Mouse (Mus musculus) midbrain, embryonic 13.5 days (tissue): ENCODE results near the gene Mettl11b. TPM values are rescaled to one million over a fixed set of nuclear protein-coding genes. Genes with fewer than 3 reads are reported as not detected.
A peak's percentile ranks its signal among the peaks of the same experiment; 100 is the strongest.
"Not testable (repeated sequence)": the region's sequence is repeated elsewhere in the genome, so short reads cannot be mapped to it uniquely, and the experiment has no call there.

Source experiments
- ATAC-seq: fragments of 200-750 bp; cut with Nextera tagmentation; 2 replicates; pipeline ENCODE4 v1.8.0; 2017; ENCODE audit warnings: mild to moderate bottlenecking, moderate TSS enrichment, moderate library complexity
- H3K27ac ChIP-seq: fragments of 300-500 bp; sonication (generic); 2 replicates; pipeline ENCODE4 v1.5.1; 2015; ENCODE audit warnings: inconsistent platforms, mild to moderate bottlenecking, moderate library complexity
- H3K27me3 ChIP-seq: fragments of 300-500 bp; sonication (generic); 2 replicates; pipeline ENCODE4 v1.6.1; 2015; ENCODE audit warnings: mild to moderate bottlenecking, inconsistent platforms
- H3K36me3 ChIP-seq: fragments of 300-500 bp; sonication (generic); 2 replicates; pipeline ENCODE4 v1.6.1; 2015; ENCODE audit warnings: mild to moderate bottlenecking, inconsistent platforms
- H3K4me1 ChIP-seq: fragments of 300-500 bp; sonication (generic); replicated peaks from 2 replicates; pipeline ENCODE4 v1.6.1; 2015; ENCODE audit warnings: inconsistent platforms
- H3K4me2 ChIP-seq: fragments of 300-500 bp; sonication (generic); replicated peaks from 2 replicates; pipeline ENCODE4 v1.6.1; 2015; ENCODE audit warnings: moderate library complexity, mild to moderate bottlenecking, inconsistent platforms
- H3K4me3 ChIP-seq: fragments of 300-500 bp; sonication (generic); replicated peaks from 2 replicates; pipeline ENCODE4 v1.5.1; 2015; ENCODE audit warnings: mild to moderate bottlenecking, inconsistent platforms
- H3K9ac ChIP-seq: fragments of 300-500 bp; sonication (generic); replicated peaks from 2 replicates; pipeline ENCODE4 v1.6.1; 2015; ENCODE audit warnings: mild to moderate bottlenecking, inconsistent platforms
- H3K9me3 ChIP-seq: fragments of 300-500 bp; sonication (generic); 2 replicates; pipeline ENCODE4 v1.6.1; 2016; ENCODE audit warnings: mild to moderate bottlenecking, inconsistent platforms
- WGBS: fragments of 180-500 bp; shearing (Covaris S2); methylation state at CpG from one replicate; pipeline ENCODE4 v1.1.7; 2015; 5-methylcytosine and 5-hydroxymethylcytosine counted together
- polyA plus RNA-seq: library from polyadenylated mRNA; unstranded; fragments of >200 nt; fragmentation: Nextera tagmentation; extraction: Ambion mirVana; gene quantifications from 2 replicates; pipeline ENCODE4 v1.2.1, GENCODE M21; 2015

Mettl11b gene
- polyA plus RNA-seq: 0.39 and 0.46 TPM in 2 replicates

DNA sequence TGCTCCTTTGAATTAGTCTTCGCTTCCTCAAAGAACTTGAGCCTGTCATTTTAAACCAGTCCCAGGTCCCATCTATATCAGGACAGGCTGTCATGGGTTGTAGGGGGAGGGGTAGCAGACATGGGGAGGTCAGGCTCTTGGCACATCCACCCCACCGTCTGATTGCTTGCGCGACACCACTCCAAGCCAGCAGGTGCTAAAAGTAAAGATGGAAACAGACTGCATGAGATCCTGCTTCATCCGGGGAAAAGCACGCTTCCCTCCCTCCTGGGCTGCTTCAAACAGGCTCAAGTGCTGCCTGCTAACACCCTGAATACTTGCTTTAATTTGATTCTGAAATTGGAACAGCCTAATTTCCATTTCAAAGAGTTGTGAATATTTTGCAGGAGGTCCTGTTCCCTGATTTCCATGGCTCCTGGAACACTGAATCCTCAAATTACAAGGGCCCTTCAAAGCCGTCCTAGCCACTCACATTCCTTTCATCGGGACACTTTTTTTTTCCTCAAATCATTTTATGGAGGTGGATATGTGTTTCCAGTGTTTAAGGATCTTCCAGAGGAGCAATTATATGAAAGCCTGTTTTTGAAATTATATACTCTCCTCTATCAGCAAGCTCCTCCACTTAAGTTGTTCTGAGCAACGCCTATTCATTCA, at the start of gene Mettl11b:
Gene Mettl11b, minus strand, starts transcription at position 127 of the 654 bp plus-strand sequence.
- peak within 1 kb of the TSS; percentile 30; the same call in 1 of the 2 replicates for H3K27ac ChIP-seq
- 20% methylated on average over 9 of the region's 9 CpGs for WGBS
- peak within 1 kb of the TSS; percentile 11; the same call in 1 of the 2 replicates for H3K4me3 ChIP-seq

DNA sequence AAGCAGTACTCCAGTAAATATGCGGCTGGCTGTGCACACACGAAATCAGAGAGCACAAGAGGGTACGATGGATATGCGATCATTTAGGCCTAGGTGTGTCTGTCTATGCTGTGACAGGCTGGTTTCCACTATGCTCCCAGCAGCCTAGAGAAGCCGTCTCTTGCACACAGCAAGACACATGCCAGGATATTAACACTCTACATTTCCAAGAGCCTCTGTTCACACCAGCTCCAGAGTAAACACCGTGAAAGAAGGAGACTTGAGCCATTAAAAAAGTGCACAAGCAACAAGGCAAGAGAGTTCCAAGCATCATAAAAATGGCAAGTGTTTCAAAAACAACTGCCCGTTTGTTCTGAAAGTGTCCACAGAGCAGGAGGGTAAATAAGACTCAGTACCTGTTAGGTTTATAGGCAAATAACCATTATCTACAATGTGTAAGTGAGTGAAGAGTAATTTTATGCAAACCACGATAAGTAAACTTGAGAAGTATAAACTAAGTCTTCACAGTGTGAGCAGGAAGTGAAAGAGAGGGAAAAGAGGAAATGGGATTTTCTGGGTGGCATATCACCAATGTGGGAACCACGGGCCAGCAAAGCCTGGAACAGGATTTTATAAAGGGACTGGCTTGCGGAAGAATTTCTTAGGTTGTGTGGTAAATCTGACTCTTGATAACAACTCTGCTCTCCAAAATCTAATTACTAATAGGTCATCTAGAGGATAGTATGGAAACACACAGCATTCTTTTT, 32.6 kb upstream of the Mettl11b start:
- H3K9me3 ChIP-seq: no peaks in the 10 kb centered on the region
- H3K4me2 ChIP-seq: no peak overlapping the region
- no peak overlapping the region for H3K4me3 ChIP-seq
- no peaks in the 10 kb centered on the region for H3K4me1 ChIP-seq
- WGBS: 87% methylated on average over 10 of the region's 10 CpGs
- no peak overlapping the region for H3K27ac ChIP-seq
- no peak for ATAC-seq
- H3K9ac ChIP-seq: no peak overlapping the region
- H3K36me3 ChIP-seq: no peaks in the 10 kb centered on the region
- H3K27me3 ChIP-seq: no peaks in the 10 kb centered on the region

More for the DNA sequence above, at the start of gene Mettl11b:
- Histone ChIP-seq H3K9ac (peak within 1 kb of the TSS; percentile 41; the same call in 1 of the 2 replicates), H3K9me3 (no peaks in the 10 kb centered on the region), H3K27me3 (no peaks in the 10 kb centered on the region), H3K36me3 (no peaks in the 10 kb centered on the region), H3K4me2 (peak within 1 kb of the TSS; percentile 50), H3K4me1 (peaks cover 13% of the 10 kb centered on the region)
- ATAC-seq: peak; percentile 94

DNA sequence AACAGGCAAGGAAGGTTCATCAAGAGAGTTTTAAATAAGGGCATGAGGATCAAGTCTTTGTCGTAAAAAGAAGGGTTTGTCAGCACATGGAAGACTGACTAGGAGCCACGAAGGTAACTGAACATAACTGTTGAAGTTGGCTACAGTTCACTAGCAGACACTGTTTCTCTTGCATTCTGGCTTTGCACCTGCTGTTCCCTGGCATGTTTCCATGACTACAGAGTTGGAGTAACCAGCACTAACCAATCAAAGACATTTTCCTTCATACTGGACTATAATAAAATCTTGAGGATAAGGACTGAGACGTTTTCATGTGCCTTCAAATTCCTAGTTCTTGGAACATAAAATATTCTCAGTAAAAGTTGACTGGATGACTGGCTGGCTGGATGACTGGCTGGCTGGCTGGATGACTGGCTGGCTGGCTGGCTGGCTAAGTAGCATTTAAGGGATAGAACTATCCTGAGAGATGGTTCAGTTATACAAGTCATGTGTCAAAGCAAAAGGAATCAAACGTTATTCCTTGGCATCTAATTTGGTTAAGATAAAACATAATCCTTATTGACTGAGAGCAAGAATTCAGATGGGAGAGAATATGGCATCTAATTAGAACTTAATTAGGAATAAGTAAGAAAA, 26.4 kb upstream of the Mettl11b start:
- no peak for ATAC-seq

DNA sequence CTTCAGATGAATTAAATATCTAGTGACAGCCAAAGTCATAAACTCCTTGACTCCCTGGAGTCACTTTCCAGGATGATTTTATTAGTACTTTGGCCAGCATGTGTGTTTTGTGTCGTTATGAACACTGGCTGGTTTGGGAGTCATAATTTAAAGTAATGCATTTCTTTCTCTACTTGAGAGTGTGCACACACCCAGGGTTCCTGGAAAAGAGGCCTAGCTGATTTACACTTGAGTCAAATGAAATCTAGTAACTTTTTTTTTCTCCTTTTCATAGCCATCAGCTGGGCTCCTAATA, 12.2 kb upstream of the Mettl11b start:
- Histone ChIP-seq H3K36me3 (no peaks in the 10 kb centered on the region), H3K4me1 (no peaks in the 10 kb centered on the region), H3K4me2 (no peak overlapping the region), H3K9ac (no peak overlapping the region), H3K9me3 (no peaks in the 10 kb centered on the region), H3K27me3 (no peaks in the 10 kb centered on the region), H3K27ac (no peak overlapping the region), H3K4me3 (no peak overlapping the region)
- WGBS: 81% methylated on average over 1 of the region's 1 CpGs
- no peak for ATAC-seq

More for the DNA sequence above, 26.4 kb upstream of the Mettl11b start:
- Histone ChIP-seq H3K9ac (no peak overlapping the region), H3K4me3 (no peak overlapping the region), H3K27me3 (no peaks in the 10 kb centered on the region), H3K9me3 (no peaks in the 10 kb centered on the region), H3K36me3 (no peaks in the 10 kb centered on the region), H3K4me1 (no peaks in the 10 kb centered on the region), H3K4me2 (no peak overlapping the region), H3K27ac (no peak overlapping the region)
- 70% methylated on average over 4 of the region's 4 CpGs for WGBS

DNA sequence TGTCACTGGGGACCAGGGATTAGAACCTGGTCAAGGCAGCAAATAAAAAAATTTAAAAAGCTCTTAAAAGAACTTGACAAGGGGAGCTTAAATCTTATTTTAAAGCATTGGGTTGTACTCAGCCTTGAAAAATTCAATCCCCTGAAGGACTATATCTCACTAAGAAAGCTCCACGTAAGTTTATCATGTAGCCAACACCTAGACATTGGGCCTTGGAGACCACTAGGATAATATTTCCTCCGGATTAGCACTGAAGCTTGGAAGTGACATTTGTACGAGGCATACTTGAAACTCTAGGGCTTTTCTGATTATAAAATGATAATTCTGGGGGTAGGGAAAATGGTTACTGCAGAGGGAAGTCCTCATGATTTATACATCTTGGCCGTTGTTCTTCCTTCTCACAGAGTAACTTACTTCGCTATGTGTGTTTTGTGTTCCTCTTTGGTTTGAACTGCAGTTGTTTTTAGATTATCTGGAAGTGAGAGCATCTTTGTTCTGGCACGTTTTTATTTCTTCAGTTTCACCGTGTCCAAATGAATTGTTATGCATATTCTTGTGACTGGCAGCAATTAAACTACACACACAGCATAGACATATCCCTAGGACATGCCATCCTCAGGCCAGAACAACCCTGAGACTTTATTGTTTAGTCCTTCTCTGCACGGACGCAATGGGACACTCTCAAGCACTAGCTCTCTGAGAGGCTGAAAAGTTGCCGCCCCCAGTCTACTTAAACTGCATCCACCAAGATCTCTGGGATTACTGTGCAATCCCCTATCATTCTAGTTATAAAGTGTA, 11.6 kb upstream of the Mettl11b start:
- no peaks in the 10 kb centered on the region for H3K36me3 ChIP-seq
- no peaks in the 10 kb centered on the region for H3K27me3 ChIP-seq
- no peak overlapping the region for H3K4me2 ChIP-seq
- ATAC-seq: no peak
- H3K9ac ChIP-seq: no peak overlapping the region
- no peaks in the 10 kb centered on the region for H3K4me1 ChIP-seq
- H3K27ac ChIP-seq: no peak overlapping the region
- WGBS: 82% methylated on average over 10 of the region's 10 CpGs
- 0 out of 2 replicates have a peak, but pooled peaks cover 2% of the 10 kb centered on the region for H3K9me3 ChIP-seq
- no peak overlapping the region for H3K4me3 ChIP-seq

DNA sequence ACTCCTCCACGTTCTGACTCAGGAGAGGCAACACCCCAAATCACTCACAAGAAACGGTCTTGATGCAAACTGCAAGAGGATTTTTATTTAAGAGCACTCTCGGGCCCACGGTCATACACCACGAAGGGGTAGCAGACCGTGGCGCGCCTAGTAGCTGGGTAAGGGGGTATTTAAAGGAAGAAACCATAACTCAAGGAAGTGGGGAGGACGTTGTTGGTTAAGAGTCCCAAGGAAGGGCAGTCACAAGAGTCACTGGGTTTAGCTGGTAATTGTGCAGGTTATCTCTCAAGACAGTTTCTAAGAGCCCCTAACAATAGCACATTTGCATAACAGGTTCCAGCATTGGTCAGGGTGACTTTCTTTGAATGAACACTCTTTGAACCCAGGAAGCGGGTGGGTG, 6.1 kb upstream of the Mettl11b start:
- H3K36me3 ChIP-seq, H3K9ac ChIP-seq, H3K9me3 ChIP-seq, H3K4me2 ChIP-seq, H3K4me3 ChIP-seq, H3K4me1 ChIP-seq, ATAC-seq, H3K27ac ChIP-seq, H3K27me3 ChIP-seq: not testable (repeated sequence)
- WGBS: 94% methylated on average over 10 of the region's 10 CpGs

DNA sequence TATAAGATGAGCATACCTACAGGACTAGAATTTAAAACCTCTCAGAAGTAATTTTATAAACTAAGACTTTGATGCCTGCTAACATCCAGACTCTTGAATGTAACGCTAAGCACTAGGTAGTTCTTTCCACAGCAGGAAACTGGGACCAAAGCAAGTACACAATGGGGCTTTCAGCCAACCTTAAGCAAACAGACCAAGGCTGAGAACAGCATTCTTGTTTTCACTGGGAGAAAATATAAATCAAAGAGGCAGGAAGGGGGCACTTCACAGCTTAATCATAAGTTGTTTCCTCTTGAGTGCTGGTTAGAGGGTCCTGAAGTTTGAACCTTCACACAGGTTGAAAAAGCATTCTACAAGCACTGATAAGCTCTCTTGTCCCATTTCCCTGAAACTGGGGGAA, 1.1 kb downstream of the Mettl11b start:
- Histone ChIP-seq H3K4me2 (no peak overlapping the region), H3K27me3 (no peaks in the 10 kb centered on the region), H3K9me3 (no peaks in the 10 kb centered on the region), H3K36me3 (no peaks in the 10 kb centered on the region), H3K27ac (no peak overlapping the region), H3K4me1 (peaks cover 13% of the 10 kb centered on the region), H3K4me3 (no peak overlapping the region), H3K9ac (no peak overlapping the region)
- no peak for ATAC-seq
- WGBS: 62% methylated on average over 1 of the region's 1 CpGs

DNA sequence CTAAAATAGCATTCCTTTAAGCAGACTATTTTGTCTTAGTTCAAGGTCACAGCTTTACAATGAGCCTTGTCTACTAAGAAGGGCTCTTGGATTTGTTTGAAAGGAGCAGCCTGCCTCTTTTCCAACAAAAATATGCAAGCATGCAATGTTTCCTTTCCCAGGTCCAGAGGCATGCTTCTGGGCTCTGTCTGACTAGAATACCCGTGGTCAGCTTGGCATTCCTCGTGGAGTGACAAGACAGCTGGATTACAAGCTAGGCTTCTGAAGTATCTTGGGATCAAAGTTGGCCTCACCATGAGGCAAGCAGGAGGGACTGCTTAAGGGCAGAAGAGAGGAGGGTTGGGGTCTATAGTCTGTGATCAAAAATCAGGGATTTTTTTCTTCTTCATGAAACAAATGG, 16.4 kb downstream of the Mettl11b start:
- H3K4me3 ChIP-seq: no peak overlapping the region
- no peaks in the 10 kb centered on the region for H3K27me3 ChIP-seq
- 45% methylated on average over 2 of the region's 2 CpGs for WGBS
- H3K27ac ChIP-seq: no peak overlapping the region
- ATAC-seq: no peak
- no peaks in the 10 kb centered on the region for H3K36me3 ChIP-seq
- H3K4me1 ChIP-seq: no peaks in the 10 kb centered on the region
- H3K9ac ChIP-seq: no peak overlapping the region
- no peaks in the 10 kb centered on the region for H3K9me3 ChIP-seq
- H3K4me2 ChIP-seq: no peak overlapping the region

DNA sequence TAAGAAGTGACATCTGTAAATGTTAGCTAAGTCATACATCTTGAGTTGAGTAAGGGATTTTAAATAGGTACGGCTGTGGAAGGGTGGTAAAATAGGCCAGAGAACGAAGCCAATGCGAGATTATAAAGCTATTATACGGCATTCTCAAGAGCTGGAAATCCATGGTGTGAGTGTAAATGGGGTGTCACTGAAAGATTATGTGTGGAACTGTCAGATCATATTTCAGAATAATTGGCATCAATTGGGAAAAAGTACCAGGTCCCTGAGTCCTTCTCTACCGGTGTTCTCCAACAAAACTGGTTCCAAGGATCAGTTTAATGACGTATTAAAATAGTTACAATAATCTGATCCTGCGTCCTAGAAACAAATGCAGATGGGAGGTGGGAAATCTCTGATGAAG, 24.5 kb downstream of the Mettl11b start:
- 90% methylated on average over 7 of the region's 7 CpGs for WGBS
- no peaks in the 10 kb centered on the region for H3K9me3 ChIP-seq
- H3K4me1 ChIP-seq: no peaks in the 10 kb centered on the region
- H3K9ac ChIP-seq: no peak overlapping the region
- H3K4me2 ChIP-seq: no peak overlapping the region
- ATAC-seq: no peak
- H3K4me3 ChIP-seq: no peak overlapping the region
- no peaks in the 10 kb centered on the region for H3K36me3 ChIP-seq
- H3K27me3 ChIP-seq: no peaks in the 10 kb centered on the region
- no peak overlapping the region for H3K27ac ChIP-seq

DNA sequence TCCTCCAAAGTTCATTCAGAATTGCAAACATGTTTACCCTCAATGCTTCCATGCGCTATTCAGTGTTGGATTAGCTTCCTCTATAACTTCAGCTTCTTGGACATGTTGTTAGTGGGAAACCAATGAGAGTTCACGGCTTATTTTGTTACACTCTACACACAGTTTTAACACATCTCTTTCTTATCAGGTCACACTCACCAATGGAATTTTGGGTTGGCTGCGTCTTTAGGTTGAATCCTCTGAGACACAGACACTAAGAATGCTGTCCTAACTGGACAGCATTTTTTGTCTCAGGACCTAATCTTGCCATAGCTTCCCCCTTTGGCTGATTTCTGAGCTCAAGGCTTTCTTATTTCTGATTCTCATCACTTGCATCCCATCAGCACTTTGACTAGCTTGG, 25.3 kb downstream of the Mettl11b start:
- Histone ChIP-seq H3K27ac (no peak overlapping the region), H3K4me2 (no peak overlapping the region), H3K9me3 (no peaks in the 10 kb centered on the region), H3K9ac (no peak overlapping the region), H3K27me3 (no peaks in the 10 kb centered on the region), H3K36me3 (no peaks in the 10 kb centered on the region), H3K4me3 (no peak overlapping the region), H3K4me1 (no peaks in the 10 kb centered on the region)
- ATAC-seq: no peak
- WGBS: 93% methylated on average over 3 of the region's 3 CpGs

DNA sequence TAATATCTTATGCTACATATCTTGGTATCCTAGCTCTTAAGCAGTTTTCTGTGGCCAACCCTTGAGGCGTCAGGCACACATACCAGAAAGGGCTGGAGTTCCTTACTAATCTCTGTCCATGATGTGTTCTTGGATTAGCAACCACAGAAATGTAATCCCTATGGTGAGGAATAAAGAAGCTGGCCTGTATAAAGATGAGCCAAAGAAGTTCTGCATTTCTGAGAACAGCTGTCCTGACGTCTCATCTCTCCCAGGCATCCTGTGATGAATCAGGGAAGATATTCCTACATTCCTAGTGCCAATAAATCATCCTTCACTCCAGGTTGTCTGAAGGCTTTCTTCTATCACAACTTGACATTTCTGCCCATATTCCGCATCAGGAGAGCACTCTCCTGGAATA, 33.2 kb downstream of the Mettl11b start:
- no peak for ATAC-seq
- Histone ChIP-seq H3K4me2 (no peak overlapping the region), H3K4me1 (no peaks in the 10 kb centered on the region), H3K4me3 (no peak overlapping the region), H3K36me3 (no peaks in the 10 kb centered on the region), H3K27ac (no peak overlapping the region), H3K27me3 (no peaks in the 10 kb centered on the region), H3K9me3 (no peaks in the 10 kb centered on the region), H3K9ac (no peak overlapping the region)
- WGBS: 84% methylated on average over 3 of the region's 3 CpGs

DNA sequence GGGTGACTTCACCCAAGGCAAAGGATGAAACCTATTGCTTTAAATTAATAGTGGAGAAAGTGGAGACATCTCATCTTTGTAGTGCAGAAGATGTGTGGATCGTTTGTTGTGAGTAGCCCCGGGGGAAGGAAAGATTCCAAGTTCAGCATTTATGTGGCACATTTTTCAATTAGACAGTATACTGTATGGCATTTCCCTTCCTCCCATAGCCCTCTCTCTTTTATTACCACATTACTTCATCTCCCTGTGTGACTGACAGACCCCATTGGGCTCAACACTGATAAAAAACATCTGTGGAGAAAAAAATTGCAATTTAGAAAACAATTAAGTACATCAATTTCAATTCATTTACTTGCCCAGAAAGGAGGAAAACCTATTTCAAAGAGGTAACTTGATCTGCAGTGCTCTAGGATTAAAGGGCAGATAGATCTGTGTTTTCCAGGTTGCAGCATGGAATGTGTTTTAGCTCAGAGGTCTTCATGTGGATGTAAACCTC, 42.0 kb downstream of the Mettl11b start:
- no peaks in the 10 kb centered on the region for H3K27me3 ChIP-seq
- no peak for ATAC-seq
- 74% methylated on average over 2 of the region's 2 CpGs for WGBS

More for the DNA sequence above, 42.0 kb downstream of the Mettl11b start:
- Histone ChIP-seq H3K36me3 (no peaks in the 10 kb centered on the region), H3K9ac (no peak overlapping the region), H3K27ac (no peak overlapping the region), H3K4me3 (no peak overlapping the region), H3K9me3 (no peaks in the 10 kb centered on the region), H3K4me2 (no peak overlapping the region), H3K4me1 (no peaks in the 10 kb centered on the region)
